Mouse (Mus musculus) lung, adult 2 months (tissue): ENCODE measurements around the gene Naaladl2. TPM values are rescaled to one million over a fixed set of nuclear protein-coding genes. Genes with fewer than 3 reads are reported as not detected.

ENCODE experiments used
- DNase-seq: peaks from one replicate; pipeline ENCODE4 v3.0.0; 2022
- H3K4me1 ChIP-seq: fragments of 200-500 bp; 2 replicates; pipeline ENCODE4 v1.6.1; 2011; ENCODE audit warnings: low read length; ENCODE audit not compliant: control insufficient read depth, insufficient read depth
- H3K4me3 ChIP-seq: fragments of 200-500 bp; replicated peaks from 2 replicates; pipeline ENCODE3; 2011; ENCODE audit warnings: low read depth, mild to moderate bottlenecking, control low read depth, low read length; ENCODE audit errors: extremely low read depth
- CTCF ChIP-seq: fragments of 200-500 bp; IDR thresholded peaks from 2 replicates; pipeline ENCODE4 v1.5.1; 2011; ENCODE audit warnings: mild to moderate bottlenecking, low read length, control low read depth; ENCODE audit not compliant: insufficient read depth
- POLR2A ChIP-seq: fragments of 200-500 bp; IDR thresholded peaks from 2 replicates; pipeline ENCODE4 v1.6.1; 2011; ENCODE audit warnings: low read depth, mild to moderate bottlenecking, control low read depth, low read length, borderline replicate concordance; ENCODE audit errors: extremely low read depth
- WGBS: fragments of 180-500 bp; shearing (Covaris S2); methylation state at CpG from one replicate; pipeline ENCODE4 v1.1.7; 2018; 5-methylcytosine and 5-hydroxymethylcytosine counted together
- polyA plus RNA-seq: library from polyadenylated mRNA; depleted of rRNA; stranded (reverse); fragments of >200 nt; gene quantifications from 2 replicates; pipeline ENCODE4 v1.2.3, GENCODE M21; 2012

Gene Naaladl2
- polyA plus RNA-seq, 1 experiment: 0.64 TPM

DNA sequence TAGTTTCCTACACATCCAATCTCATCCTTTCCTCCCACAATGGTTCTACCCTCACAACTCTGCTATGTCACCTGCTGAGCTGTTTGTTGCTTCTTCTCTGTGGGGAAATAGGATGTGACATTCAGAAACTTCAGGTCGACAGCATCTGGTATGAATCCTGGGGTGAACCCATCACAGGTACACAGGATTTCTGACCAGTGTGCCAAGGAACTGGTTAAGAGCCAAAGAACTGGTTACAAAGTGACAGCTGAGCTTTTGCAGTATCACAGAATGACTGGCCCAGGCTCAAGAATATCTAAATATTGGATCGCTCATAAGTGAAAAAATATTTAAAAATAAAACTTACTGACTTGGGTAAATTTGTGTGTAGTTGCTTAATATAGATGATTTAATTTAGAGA is 548.6 kb downstream of the Naaladl2 start:
- no peak for DNase-seq
- Histone ChIP-seq H3K4me1 (no peaks in the 10 kb centered on the region), H3K4me3 (no peak overlapping the region)
- 59% methylated on average over 2 of the region's 2 CpGs for WGBS
- TF ChIP-seq POLR2A (no peak), CTCF (no peak)

DNA sequence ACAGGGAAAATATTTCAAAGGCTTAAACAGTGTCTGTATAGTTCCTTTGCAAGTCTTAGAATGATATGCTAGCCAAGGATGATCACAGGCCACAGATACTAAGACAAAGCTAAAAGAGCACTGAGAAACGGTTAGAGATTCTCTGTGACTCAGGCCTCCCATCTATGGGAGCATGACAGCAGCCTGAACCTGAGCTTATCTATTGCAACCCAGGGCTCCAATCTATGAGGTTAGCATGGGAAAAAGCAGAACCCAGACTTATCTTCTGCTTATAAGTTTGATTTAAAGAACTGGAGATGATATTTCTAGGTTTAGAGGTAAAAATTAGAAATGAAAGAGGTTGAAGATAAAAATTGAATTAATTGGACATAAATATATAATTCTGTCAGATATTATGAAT is 587.4 kb downstream of the Naaladl2 start:
- TF ChIP-seq POLR2A: no peak
- no peak for TF ChIP-seq CTCF
- WGBS: 69% methylated on average over 1 of the region's 1 CpGs
- no peak overlapping the region for H3K4me3 ChIP-seq
- H3K4me1 ChIP-seq: no peaks in the 10 kb centered on the region
- no peak for DNase-seq

DNA sequence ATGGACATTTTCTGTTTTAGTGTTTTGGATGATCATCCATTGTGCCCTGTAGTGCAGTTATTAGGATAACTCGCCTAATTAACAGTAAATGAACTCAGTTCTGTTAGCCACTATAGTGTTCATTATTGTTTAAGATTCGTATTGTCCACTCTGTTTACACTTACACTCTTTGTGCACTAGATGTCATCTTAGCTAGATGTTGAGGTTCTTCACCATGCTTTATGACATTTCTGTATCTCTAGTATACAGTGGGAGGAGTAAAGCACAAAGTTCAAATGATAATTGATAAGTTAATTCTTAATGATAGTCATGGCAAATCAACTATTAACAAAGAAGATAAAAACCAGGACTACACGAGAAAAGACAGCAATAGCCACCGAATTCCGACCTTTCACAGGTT is 590.4 kb downstream of the Naaladl2 start:
- TF ChIP-seq CTCF (no peak), POLR2A (no peak)
- 72% methylated on average over 5 of the region's 5 CpGs for whole genome bisulfite sequencing
- Histone ChIP-seq H3K4me3 (no peak overlapping the region), H3K4me1 (no peaks in the 10 kb centered on the region)
- no peak for DNase-seq

- Histone ChIP-seq H3K4me1 (no peaks in the 10 kb centered on the region), H3K4me3 (no peak overlapping the region)
- 47% methylated on average over 2 of the region's 2 CpGs for WGBS
- DNase-seq: no peak
- TF ChIP-seq CTCF (no peak), POLR2A (no peak)
These were observed 591.4 kb downstream of the Naaladl2 start for GRCm38 (mm10) chr3:24552631-24553030.

- WGBS: 90% methylated on average over 3 of the region's 3 CpGs
- Histone ChIP-seq H3K4me1 (no peaks in the 10 kb centered on the region), H3K4me3 (no peak overlapping the region)
- TF ChIP-seq CTCF (no peak), POLR2A (no peak)
- no peak for DNase-seq
These were observed 610.1 kb downstream of the Naaladl2 start for GRCm38 (mm10) chr3:24533775-24534458.

- Histone ChIP-seq H3K4me1 (no peaks in the 10 kb centered on the region), H3K4me3 (no peak overlapping the region)
- DNase-seq: no peak
- 39% methylated on average over 1 of the region's 1 CpGs for WGBS
- TF ChIP-seq POLR2A (no peak), CTCF (no peak)
These were observed 629.1 kb downstream of the Naaladl2 start for GRCm38 (mm10) chr3:24514918-24515317.

- no peak overlapping the region for H3K4me3 ChIP-seq
- DNase-seq: no peak
- 57% methylated on average over 4 of the region's 4 CpGs for WGBS
- no peaks in the 10 kb centered on the region for H3K4me1 ChIP-seq
- TF ChIP-seq CTCF: no peak
- no peak for TF ChIP-seq POLR2A
These were observed 657.5 kb downstream of the Naaladl2 start for GRCm38 (mm10) chr3:24486456-24487112.

DNA sequence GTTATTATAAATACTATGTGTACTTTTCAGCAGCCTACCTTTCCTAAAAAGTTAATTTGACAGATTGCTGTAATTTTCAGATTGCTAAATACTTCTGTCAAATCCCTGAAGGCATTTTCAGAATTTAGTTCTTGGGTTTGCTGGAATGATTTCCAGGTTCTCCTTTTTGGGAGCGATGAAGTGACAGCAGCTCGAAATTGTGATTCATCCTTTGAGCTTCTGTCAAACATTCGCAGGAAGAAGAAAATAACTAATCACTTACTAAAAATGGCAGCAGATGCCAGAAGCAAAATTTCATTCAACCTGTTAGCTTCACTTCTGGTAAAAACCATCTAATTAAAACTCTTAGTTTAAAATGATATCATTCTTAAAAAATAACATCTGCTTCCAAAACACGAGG is 680.1 kb downstream of the Naaladl2 start:
- no peak for DNase-seq
- Histone ChIP-seq H3K4me3 (no peak overlapping the region), H3K4me1 (no peaks in the 10 kb centered on the region)
- TF ChIP-seq POLR2A (no peak), CTCF (no peak)
- 82% methylated on average over 4 of the region's 4 CpGs for WGBS

GRCm38 (mm10) chr3:24440621-24441020 is 703.4 kb downstream of the Naaladl2 start:
- Histone ChIP-seq H3K4me1 (no peaks in the 10 kb centered on the region), H3K4me3 (no peak overlapping the region)
- DNase-seq: no peak
- WGBS: 61% methylated on average over 6 of the region's 6 CpGs
- TF ChIP-seq POLR2A: no peak
- TF ChIP-seq CTCF: no peak

DNA sequence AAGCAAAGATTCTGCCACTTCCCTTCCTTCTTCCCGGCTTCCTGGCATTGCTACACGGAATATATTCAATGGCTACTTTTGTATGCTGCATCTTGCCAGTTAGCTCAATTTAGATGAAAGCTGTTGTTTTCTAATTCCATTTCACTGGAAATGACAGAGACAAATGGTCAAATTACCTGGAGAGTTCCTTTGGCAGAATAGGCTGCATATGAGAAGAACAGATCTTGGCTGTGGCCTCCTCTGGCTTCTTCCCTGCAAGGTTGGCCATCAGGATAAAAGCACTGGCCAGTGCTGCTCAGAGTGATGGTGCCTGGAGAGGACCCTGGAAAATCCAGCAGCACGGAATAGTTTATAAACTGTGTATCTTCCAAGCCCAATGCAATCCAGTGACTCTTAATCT is 711.3 kb downstream of the Naaladl2 start:
- H3K4me1 ChIP-seq: no peaks in the 10 kb centered on the region
- no peak overlapping the region for H3K4me3 ChIP-seq
- 63% methylated on average over 3 of the region's 3 CpGs for WGBS
- no peak for DNase-seq
- no peak for TF ChIP-seq CTCF
- no peak for TF ChIP-seq POLR2A
